Comparison of ENCODE assay signal across 8 mouse cellular contexts in genomic region chr16:21695242-21695578, GRCm38 (mm10). TPM values are rescaled to one million over a fixed set of nuclear protein-coding genes. Genes with fewer than 3 reads are reported as not detected.
A peak's percentile ranks its signal among the peaks of the same experiment; 100 is the strongest.
DNase-seq lines count a peak whose midpoint lies in the region; ATAC-seq and TF ChIP-seq lines count a peak whose summit lies in the region.

No protein-coding gene starts in this region.

- peak overlapping the region; percentile 71 for H3K4me3 ChIP-seq in ES-Bruce4 (ENCODE audit: low read depth, low read length)
- peak overlapping the region; percentile 74 for H3K4me3 ChIP-seq in embryonic facial prominence, embryonic 15.5 days (replicated peaks)
- H3K4me3 ChIP-seq in heart, embryonic 14.5 days (ENCODE audit: control insufficient read depth in 1 of 2, insufficient read depth in 1 of 2, low read depth in 1 of 2, low read length in 2 of 2) = peak overlapping the region; percentile 83 to 86
- peak overlapping the region; percentile 70 for H3K4me3 ChIP-seq in kidney, embryonic 16.5 days (ENCODE audit: low read length)
- H3K4me3 ChIP-seq in neural tube, embryonic 14.5 days (ENCODE audit: low read depth, low read length) = peak overlapping the region; percentile 90

- WGBS in embryonic facial prominence, embryonic 15.5 days = under 1% methylated on average over 12 of the region's 12 CpGs
- WGBS in heart, embryonic 14.5 days = 2% methylated on average over 12 of the region's 12 CpGs
- 3% methylated on average over 12 of the region's 12 CpGs for WGBS in kidney, embryonic 16.5 days
- 3% methylated on average over 12 of the region's 12 CpGs for WGBS in neural tube, embryonic 14.5 days

- peak overlapping the region; percentile 91 for H3K4me2 ChIP-seq in embryonic facial prominence, embryonic 15.5 days (replicated peaks)
- H3K4me2 ChIP-seq in heart, embryonic 14.5 days (ENCODE audit: low read length) = peak overlapping the region; percentile 99
- peak overlapping the region; percentile 71 for H3K4me2 ChIP-seq in kidney, embryonic 16.5 days (replicated peaks; ENCODE audit: low read depth, low read length)
- peak overlapping the region; percentile 85 for H3K4me2 ChIP-seq in neural tube, embryonic 14.5 days (ENCODE audit: low read depth, low read length)

- H3K9me3 ChIP-seq in ES-Bruce4 (replicated peaks; ENCODE audit: control insufficient read depth, insufficient read depth, low read length, poor library complexity, severe bottlenecking) = peaks cover 7% of the 10 kb centered on the region
- no peaks in the 10 kb centered on the region for H3K9me3 ChIP-seq in embryonic facial prominence, embryonic 15.5 days (replicated peaks)
- peaks cover 1% of the 10 kb centered on the region; the same call in 1 of the 2 replicates for H3K9me3 ChIP-seq in heart, embryonic 14.5 days (ENCODE audit: control insufficient read depth, low read length)
- H3K9me3 ChIP-seq in kidney, embryonic 16.5 days (ENCODE audit: low read length) = peaks cover 3% of the 10 kb centered on the region; the same call in 1 of the 2 replicates
- no peaks in the 10 kb centered on the region for H3K9me3 ChIP-seq in neural tube, embryonic 14.5 days (ENCODE audit: control insufficient read depth, low read length)

- H3K27ac ChIP-seq in ES-Bruce4 (ENCODE audit: insufficient read depth, low read length) = no peak overlapping the region
- peak overlapping the region; percentile 89 for H3K27ac ChIP-seq in embryonic facial prominence, embryonic 15.5 days (replicated peaks)
- peak overlapping the region; percentile 92 to 94; a peak in 3 of 4 replicates for H3K27ac ChIP-seq in heart, embryonic 14.5 days (replicated peaks in 1 of 2; ENCODE audit: control insufficient read depth in 1 of 2, insufficient read depth in 1 of 2, low read depth in 2 of 2, low read length in 2 of 2)
- H3K27ac ChIP-seq in kidney, embryonic 16.5 days (ENCODE audit: low read length) = no peak overlapping the region
- H3K27ac ChIP-seq in neural tube, embryonic 14.5 days (ENCODE audit: low read depth, low read length) = peak overlapping the region; percentile 96

- TF ChIP-seq CTCF in ES-Bruce4 (IDR thresholded peaks at IDR 0.05; ENCODE audit: low read depth, low read length) = no peak

- H3K36me3 ChIP-seq in ES-Bruce4 (ENCODE audit: control insufficient read depth, insufficient read depth, low read length, poor library complexity, severe bottlenecking) = no peaks in the 10 kb centered on the region
- no peaks in the 10 kb centered on the region for H3K36me3 ChIP-seq in embryonic facial prominence, embryonic 15.5 days
- H3K36me3 ChIP-seq in heart, embryonic 14.5 days (ENCODE audit: control insufficient read depth, insufficient read depth, low read length) = no peaks in the 10 kb centered on the region
- H3K36me3 ChIP-seq in kidney, embryonic 16.5 days (ENCODE audit: insufficient read depth, low read length) = no peaks in the 10 kb centered on the region
- H3K36me3 ChIP-seq in neural tube, embryonic 14.5 days (ENCODE audit: control insufficient read depth, insufficient read depth, low read length) = no peaks in the 10 kb centered on the region

- DNase-seq in brain, adult 2 months (ENCODE audit: low read depth, low spot score) = peak; percentile 73
- peak; percentile 40 to 43 for DNase-seq in lung, adult 18-20 months

- H3K4me1 ChIP-seq in ES-Bruce4 (ENCODE audit: control insufficient read depth, insufficient read depth, low read length) = no peaks in the 10 kb centered on the region
- peaks cover 29% of the 10 kb centered on the region for H3K4me1 ChIP-seq in embryonic facial prominence, embryonic 15.5 days
- H3K4me1 ChIP-seq in heart, embryonic 14.5 days (ENCODE audit: control insufficient read depth in 2 of 2, insufficient read depth in 2 of 2, low read length in 2 of 2) = peaks cover 14 to 19% of the 10 kb centered on the region in 2 experiments
- peaks cover 13% of the 10 kb centered on the region; the same call in 1 of the 2 replicates for H3K4me1 ChIP-seq in kidney, embryonic 16.5 days (ENCODE audit: insufficient read depth, low read length)
- peaks cover 25% of the 10 kb centered on the region; the same call in 1 of the 2 replicates for H3K4me1 ChIP-seq in neural tube, embryonic 14.5 days (ENCODE audit: control insufficient read depth, insufficient read depth, low read length)

- peak overlapping the region; percentile 49; the same call in 1 of the 2 replicates for H3K9ac ChIP-seq in ES-Bruce4 (ENCODE audit: low read depth, poor library complexity, severe bottlenecking)
- peak overlapping the region; percentile 56 for H3K9ac ChIP-seq in embryonic facial prominence, embryonic 15.5 days
- peak overlapping the region; percentile 92 for H3K9ac ChIP-seq in heart, embryonic 14.5 days (ENCODE audit: low read length)
- peak overlapping the region; percentile 91; the same call in 1 of the 2 replicates for H3K9ac ChIP-seq in kidney, embryonic 16.5 days (replicated peaks; ENCODE audit: low read length)
- H3K9ac ChIP-seq in neural tube, embryonic 14.5 days (replicated peaks; ENCODE audit: low read depth, low read length) = peak overlapping the region; percentile 96

- TF ChIP-seq POLR2A in ES-Bruce4 (IDR thresholded peaks at IDR 0.05; ENCODE audit: insufficient read depth, low read length) = no peak

- TF ChIP-seq EP300 in ES-Bruce4 (IDR thresholded peaks at IDR 0.05; ENCODE audit: insufficient read depth, low read depth, low read length) = no peak

- H3K27me3 ChIP-seq in ES-Bruce4 (ENCODE audit: control insufficient read depth, insufficient read depth, low read length, poor library complexity, severe bottlenecking) = no peaks in the 10 kb centered on the region; the same call in 1 of the 2 replicates
- no peaks in the 10 kb centered on the region for H3K27me3 ChIP-seq in embryonic facial prominence, embryonic 15.5 days
- no peaks in the 10 kb centered on the region for H3K27me3 ChIP-seq in heart, embryonic 14.5 days (ENCODE audit: control insufficient read depth, insufficient read depth, low read length)
- H3K27me3 ChIP-seq in kidney, embryonic 16.5 days (ENCODE audit: insufficient read depth, low read length) = no peaks in the 10 kb centered on the region
- no peaks in the 10 kb centered on the region for H3K27me3 ChIP-seq in neural tube, embryonic 14.5 days (ENCODE audit: control insufficient read depth, insufficient read depth, low read length)

- ATAC-seq in embryonic facial prominence, embryonic 15.5 days (ENCODE audit: insufficient number of reproducible peaks, low FRiP score, low TSS enrichment, low read depth) = no peak; the same call in 1 of the 2 replicates
- peak; percentile 22; the same call in 1 of the 2 replicates for ATAC-seq in heart, embryonic 14.5 days (ENCODE audit: insufficient number of reproducible peaks, insufficient read depth, low FRiP score, low read depth)
- ATAC-seq in kidney, embryonic 16.5 days (ENCODE audit: low FRiP score, low TSS enrichment) = peak; percentile 65; the same call in 1 of the 2 replicates
- peak; percentile 81 for ATAC-seq in neural tube, embryonic 14.5 days (ENCODE audit: low read depth)
- ATAC-seq in activated CD4-positive, CD25-positive, alpha-beta regulatory T cell, adult 4 months = no peak

RNA-seq across cellular contexts. Expression of gene 2510009E07Rik, which starts 0.7 kb away (rescaled TPM):
- 0.39 and 1.1 TPM in 2 replicates for polyA plus RNA-seq in ES-Bruce4 (2011; ENCODE audit: insufficient read depth, insufficient read length, low read depth, missing spikeins)
- polyA plus RNA-seq in embryonic facial prominence, embryonic 15.5 days (2015; fragmentation: Nextera tagmentation; extraction: Ambion mirVana) = 23.0 and 23.9 TPM in 2 replicates
- 22.9 and 23.2 TPM in 2 replicates for polyA plus RNA-seq in heart, embryonic 14.5 days (2014; fragmentation: Nextera tagmentation; extraction: Ambion mirVana)
- polyA plus RNA-seq in kidney, embryonic 16.5 days (2015; fragmentation: Nextera tagmentation; extraction: Ambion mirVana) = 15.7 and 16.4 TPM in 2 replicates
- polyA plus RNA-seq in neural tube, embryonic 14.5 days (2014; fragmentation: Nextera tagmentation; extraction: Ambion mirVana) = 43.7 and 51.5 TPM in 2 replicates
- 1 to 10 TPM; 1.5 to 2.4 TPM for polyA plus RNA-seq in activated CD4-positive, CD25-positive, alpha-beta regulatory T cell, adult 4 months (2017; shearing (Covaris generic))

Comparison
In these comparisons a context has a peak if more than half of its experiments do, and no peak if none do; other contexts are left out.
1. H3K27ac ChIP-seq: peak in embryonic facial prominence, embryonic 15.5 days (single experiment), heart, embryonic 14.5 days (2 of 2) and neural tube, embryonic 14.5 days (single experiment); none in ES-Bruce4 (single experiment) and kidney, embryonic 16.5 days (single experiment).
2. ATAC-seq: peak in heart, embryonic 14.5 days (single experiment), kidney, embryonic 16.5 days (single experiment) and neural tube, embryonic 14.5 days (single experiment); none in embryonic facial prominence, embryonic 15.5 days (single experiment) and activated CD4-positive, CD25-positive, alpha-beta regulatory T cell, adult 4 months (single experiment).
3. Peak in every context shown above with its lines, with median percentiles within 50 percentile points of each other: H3K4me3 ChIP-seq, H3K9ac ChIP-seq and H3K4me2 ChIP-seq.